Comparison of ENCODE assay signal across 8 mouse cellular contexts in genomic region chr2:121288901-121289729, GRCm38 (mm10). TPM values are rescaled to one million over a fixed set of nuclear protein-coding genes. Genes with fewer than 3 reads are reported as not detected.
DNase-seq lines count a peak whose midpoint lies in the region; ATAC-seq and TF ChIP-seq lines count a peak whose summit lies in the region.

TSS of gene Map1a (plus strand) at chr2:121289600.

- H3K27ac ChIP-seq in CH12.LX (ENCODE audit: insufficient read depth, low read depth), result no peak within 1 kb of the TSS
- peak within 1 kb of the TSS; percentile 73 for H3K27ac ChIP-seq in forebrain, embryonic 12.5 days
- peak within 1 kb of the TSS; percentile 70 for H3K27ac ChIP-seq in heart, postnatal 0 days (ENCODE audit: low read depth)
- H3K27ac ChIP-seq in liver, embryonic 16.5 days (ENCODE audit: low read length), result no peak within 1 kb of the TSS
- H3K27ac ChIP-seq in neural tube, embryonic 13.5 days (replicated peaks), result peak within 1 kb of the TSS; percentile 91
- peak within 1 kb of the TSS; percentile 90 for H3K27ac ChIP-seq in testis, adult 2 months (ENCODE audit: control insufficient read depth, insufficient read depth, low read depth, low read length)

- peak; percentile 53; the same call in 1 of the 2 replicates for TF ChIP-seq POLR2A in CH12.LX (IDR thresholded peaks at IDR 0.05; ENCODE audit: low read depth, low read length)
- peak; percentile 53; the same call in 1 of the 2 replicates for TF ChIP-seq POLR2A in testis, adult 2 months (IDR thresholded peaks at IDR 0.05; ENCODE audit: control insufficient read depth, low read depth, low read length)

- H3K4me1 ChIP-seq in CH12.LX (ENCODE audit: control insufficient read depth in 1 of 2, insufficient read depth in 2 of 2), result peaks cover 10 to 35% of the 10 kb centered on the region in 2 experiments
- peaks cover 37% of the 10 kb centered on the region for H3K4me1 ChIP-seq in forebrain, embryonic 12.5 days
- H3K4me1 ChIP-seq in heart, postnatal 0 days (ENCODE audit: control insufficient read depth, insufficient read depth), result peaks cover 19% of the 10 kb centered on the region
- peaks cover 11% of the 10 kb centered on the region for H3K4me1 ChIP-seq in liver, embryonic 16.5 days (ENCODE audit: control insufficient read depth, low read depth, low read length)
- H3K4me1 ChIP-seq in neural tube, embryonic 13.5 days (replicated peaks), result peaks cover 40% of the 10 kb centered on the region
- peaks cover 6% of the 10 kb centered on the region for H3K4me1 ChIP-seq in testis, adult 2 months (ENCODE audit: control insufficient read depth, insufficient read depth, low read length)

- dilution Hi-C loops in CH12.LX (cut with MboI; ENCODE audit: extremely low pct_ligation_motif_present, extremely low pct_unique_long_range_greater_than_20kb, low sequenced_read_pairs), result no loop called here

- 1% methylated on average over 48 of the region's 48 CpGs for WGBS in forebrain, embryonic 12.5 days
- WGBS in heart, postnatal 0 days, result under 1% methylated on average over 47 of the region's 48 CpGs
- 2% methylated on average over 48 of the region's 48 CpGs for WGBS in liver, embryonic 16.5 days (ENCODE audit: insufficient replicate concordance)
- under 1% methylated on average over 48 of the region's 48 CpGs for WGBS in neural tube, embryonic 13.5 days

- ATAC-seq in forebrain, embryonic 12.5 days (ENCODE audit: low FRiP score), result peak; percentile 98
- ATAC-seq in heart, postnatal 0 days (ENCODE audit: insufficient read depth, low read depth), result peak; percentile 90
- ATAC-seq in liver, embryonic 16.5 days (ENCODE audit: low read depth), result peak; percentile 97
- ATAC-seq in neural tube, embryonic 13.5 days (ENCODE audit: low read depth), result peak; percentile 97

- no peaks in the 10 kb centered on the region for H3K79me2 ChIP-seq in CH12.LX (replicated peaks; ENCODE audit: control insufficient read depth, extremely low read depth, insufficient read depth, poor library complexity, severe bottlenecking)

- TF ChIP-seq CTCF in CH12.LX (conservative IDR thresholded peaks at IDR 0.05 in 1 of 2, IDR thresholded peaks at IDR 0.05 in 1 of 2; ENCODE audit: low read depth in 2 of 2, low read length in 2 of 2), result no peak
- no peak for TF ChIP-seq CTCF in heart, postnatal 0 days (IDR thresholded peaks at IDR 0.05; ENCODE audit: low read depth)
- TF ChIP-seq CTCF in testis, adult 2 months (IDR thresholded peaks at IDR 0.05; ENCODE audit: control insufficient read depth, insufficient read depth, insufficient replicate concordance, low read depth, low read length), result no peak

- H3K27me3 ChIP-seq in CH12.LX (replicated peaks), result peaks cover 22% of the 10 kb centered on the region
- no peaks in the 10 kb centered on the region for H3K27me3 ChIP-seq in forebrain, embryonic 12.5 days
- peaks cover 10% of the 10 kb centered on the region for H3K27me3 ChIP-seq in heart, postnatal 0 days (ENCODE audit: control insufficient read depth, insufficient read depth, low read length)
- H3K27me3 ChIP-seq in liver, embryonic 16.5 days (ENCODE audit: control insufficient read depth, insufficient read depth, low read depth, low read length), result peaks cover 64% of the 10 kb centered on the region
- 0 out of 2 replicates have a peak, but pooled peaks cover 11% of the 10 kb centered on the region for H3K27me3 ChIP-seq in neural tube, embryonic 13.5 days
- no peaks in the 10 kb centered on the region for H3K27me3 ChIP-seq in testis, adult 2 months (ENCODE audit: control insufficient read depth, insufficient read depth, low read length)

- no peaks in the 10 kb centered on the region for H3K36me3 ChIP-seq in CH12.LX (replicated peaks in 1 of 2; ENCODE audit: control insufficient read depth in 1 of 2, insufficient read depth in 1 of 2, low read length in 1 of 2)
- no peaks in the 10 kb centered on the region for H3K36me3 ChIP-seq in forebrain, embryonic 12.5 days (replicated peaks)
- H3K36me3 ChIP-seq in heart, postnatal 0 days (replicated peaks; ENCODE audit: control insufficient read depth, insufficient read depth, low read length), result no peaks in the 10 kb centered on the region
- H3K36me3 ChIP-seq in liver, embryonic 16.5 days (ENCODE audit: control insufficient read depth, insufficient read depth), result no peaks in the 10 kb centered on the region
- no peaks in the 10 kb centered on the region for H3K36me3 ChIP-seq in neural tube, embryonic 13.5 days
- H3K36me3 ChIP-seq in testis, adult 2 months (ENCODE audit: control insufficient read depth, insufficient read depth, low read length), result no peaks in the 10 kb centered on the region

- no peak within 1 kb of the TSS; the same call in 1 of the 2 replicates for H3K9ac ChIP-seq in CH12.LX (ENCODE audit: insufficient read depth, low read depth)
- peak within 1 kb of the TSS; percentile 67 for H3K9ac ChIP-seq in forebrain, embryonic 12.5 days
- H3K9ac ChIP-seq in heart, postnatal 0 days (replicated peaks; ENCODE audit: low read depth, low read length), result peak within 1 kb of the TSS; percentile 31; the same call in 1 of the 2 replicates
- H3K9ac ChIP-seq in liver, embryonic 16.5 days (ENCODE audit: low read depth, low read length), result peak within 1 kb of the TSS; percentile 42
- peak within 1 kb of the TSS; percentile 73 for H3K9ac ChIP-seq in neural tube, embryonic 13.5 days

- H3K4me3 ChIP-seq in CH12.LX (replicated peaks in 1 of 3; ENCODE audit: low read depth in 2 of 3, low read length in 2 of 3, poor library complexity in 1 of 3), result peak within 1 kb of the TSS; percentile 57 to 63 (median 61)
- peak within 1 kb of the TSS; percentile 54 for H3K4me3 ChIP-seq in forebrain, embryonic 12.5 days (replicated peaks)
- H3K4me3 ChIP-seq in heart, postnatal 0 days (ENCODE audit: low read depth, low read length), result peak within 1 kb of the TSS; percentile 66
- H3K4me3 ChIP-seq in liver, embryonic 16.5 days (ENCODE audit: low read depth, low read length), result peak within 1 kb of the TSS; percentile 68
- H3K4me3 ChIP-seq in neural tube, embryonic 13.5 days, result peak within 1 kb of the TSS; percentile 59
- H3K4me3 ChIP-seq in testis, adult 2 months (ENCODE audit: control insufficient read depth, low read depth, low read length), result peak within 1 kb of the TSS; percentile 93

- TF ChIP-seq RAD21 in CH12.LX (IDR thresholded peaks at IDR 0.05; ENCODE audit: low read depth, low read length), result no peak

- TF ChIP-seq EP300 in CH12.LX (IDR thresholded peaks at IDR 0.05; ENCODE audit: low read length), result no peak
- no peak for TF ChIP-seq EP300 in heart, postnatal 0 days (IDR thresholded peaks at IDR 0.05; ENCODE audit: low read depth)

- peak; percentile 95 for DNase-seq in CH12.LX (ENCODE audit: extremely low read depth)
- DNase-seq in c-Kit-positive CD71-positive TER-119-negative erythroid progenitor cells, embryonic 14.5 days (ENCODE audit: low read depth), result peak; percentile 83
- DNase-seq in heart, postnatal 0 days (ENCODE audit: low spot score), result peak; percentile 91
- peak; percentile 92 to 95 for DNase-seq in kidney, postnatal 4 days

- H3K4me2 ChIP-seq in CH12.LX (ENCODE audit: insufficient read depth, low read depth, poor library complexity, severe bottlenecking), result peak within 1 kb of the TSS; percentile 86
- H3K4me2 ChIP-seq in forebrain, embryonic 12.5 days, result peak within 1 kb of the TSS; percentile 81
- peak within 1 kb of the TSS; percentile 88 for H3K4me2 ChIP-seq in heart, postnatal 0 days (ENCODE audit: low read depth, low read length)
- H3K4me2 ChIP-seq in liver, embryonic 16.5 days (ENCODE audit: low read depth, low read length), result peak within 1 kb of the TSS; percentile 96
- peak within 1 kb of the TSS; percentile 89 for H3K4me2 ChIP-seq in neural tube, embryonic 13.5 days

- in situ Hi-C loops in CH12.LX (cut with MboI; ENCODE audit: low pct_ligation_motif_present, low pct_unique_long_range_greater_than_20kb, low sequenced_read_pairs), result no loop called here

- no peaks in the 10 kb centered on the region for H3K9me3 ChIP-seq in CH12.LX (replicated peaks; ENCODE audit: low read length)
- H3K9me3 ChIP-seq in forebrain, embryonic 12.5 days, result no peaks in the 10 kb centered on the region
- H3K9me3 ChIP-seq in heart, postnatal 0 days (replicated peaks; ENCODE audit: control insufficient read depth, low read length), result no peaks in the 10 kb centered on the region
- H3K9me3 ChIP-seq in liver, embryonic 16.5 days (replicated peaks; ENCODE audit: control insufficient read depth, low read length), result no peaks in the 10 kb centered on the region
- no peaks in the 10 kb centered on the region for H3K9me3 ChIP-seq in neural tube, embryonic 13.5 days

TF ChIP-seq in CH12.LX, 34 proteins besides CTCF, POLR2A, EP300 and RAD21:
- TF ChIP-seq ZNF384 (IDR thresholded peaks at IDR 0.05; ENCODE audit: low read depth, low read length) (no peak), SIN3A (IDR thresholded peaks at IDR 0.05; ENCODE audit: low read length) (peak; percentile 74), HCFC1 (IDR thresholded peaks at IDR 0.05; ENCODE audit: low read depth, low read length) (no peak), NRF1 (IDR thresholded peaks at IDR 0.05; ENCODE audit: low read depth, low read length) (peak; percentile 74), MAX (IDR thresholded peaks at IDR 0.05; ENCODE audit: low read length) (no peak), MXI1 (IDR thresholded peaks at IDR 0.05; ENCODE audit: low read depth, low read length) (peak; percentile 98), PAX5 (IDR thresholded peaks at IDR 0.05; ENCODE audit: low read length) (no peak), E2F4 (IDR thresholded peaks at IDR 0.05; ENCODE audit: insufficient replicate concordance, low read depth, low read length) (peak; percentile 92; the same call in 1 of the 2 replicates)

RNA-seq across cellular contexts. Expression of gene Map1a, which starts in this region (rescaled TPM):
- total RNA-seq in CH12.LX (2012; rRNA removed), result 0.38 and 0.92 TPM in 2 replicates
- 0.11 and 0.16 TPM in 2 replicates for total RNA-seq in CH12.LX (2014; rRNA removed)
- polyA plus RNA-seq in CH12.LX (2012; ENCODE audit: insufficient read length, low read depth), result 7.2 and 7.3 TPM in 2 replicates
- 9.3 and 12.7 TPM in 2 replicates for polyA plus RNA-seq in forebrain, embryonic 12.5 days (2016; fragmentation: Nextera tagmentation; extraction: Ambion mirVana)
- total RNA-seq in heart, postnatal 0 days (2014; rRNA removed; ENCODE audit: low replicate concordance), result 14.5 and 24.9 TPM in 2 replicates
- 3.7 and 4.8 TPM in 2 replicates for polyA plus RNA-seq in heart, postnatal 0 days (2015; fragmentation: Nextera tagmentation; extraction: Ambion mirVana)
- polyA plus RNA-seq in liver, embryonic 16.5 days (2015; fragmentation: Nextera tagmentation; extraction: Ambion mirVana), result 0.19 and 0.21 TPM in 2 replicates
- 17.6 and 21.8 TPM in 2 replicates for polyA plus RNA-seq in neural tube, embryonic 13.5 days (2015; fragmentation: Nextera tagmentation; extraction: Ambion mirVana)
- polyA plus RNA-seq in testis, adult 2 months (2012; rRNA removed), result 1.2 and 1.6 TPM in 2 replicates

Comparison
In these comparisons a context has a peak if more than half of its experiments do, and no peak if none do; other contexts are left out.
1. Peak in ATAC-seq, H3K4me3 ChIP-seq, H3K9ac ChIP-seq and H3K4me2 ChIP-seq in liver, embryonic 16.5 days; RNA of the gene not detected or under 1 TPM.
2. H3K27ac ChIP-seq: peak in forebrain, embryonic 12.5 days (single experiment), heart, postnatal 0 days (single experiment), neural tube, embryonic 13.5 days (single experiment) and testis, adult 2 months (single experiment); none in CH12.LX (single experiment) and liver, embryonic 16.5 days (single experiment).
3. Peak in every context shown above with its lines, with median percentiles within 50 percentile points of each other: DNase-seq, H3K4me2 ChIP-seq, H3K4me3 ChIP-seq and ATAC-seq.